Comparison of ENCODE assay signal across 25 mouse cellular contexts in the genomic region with DNA sequence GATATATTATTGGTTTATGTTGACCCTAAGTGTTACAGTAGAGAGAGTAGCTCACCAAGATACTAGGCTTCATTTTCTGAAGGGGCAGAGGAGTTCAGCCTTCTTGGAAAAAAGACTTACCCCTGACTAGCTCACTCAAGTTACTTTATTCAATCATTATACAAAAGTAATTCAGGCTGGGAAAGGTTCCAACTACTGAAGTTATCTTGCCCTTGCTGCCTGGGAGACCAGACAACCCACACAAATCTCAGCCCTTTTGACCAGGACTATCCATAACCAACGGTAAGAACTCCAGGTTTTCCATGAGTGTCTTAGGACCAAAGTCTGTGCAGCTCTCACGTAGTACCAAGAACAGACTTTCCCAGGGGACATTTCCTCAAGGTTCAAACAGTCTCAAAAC.
DNase-seq lines count a peak whose midpoint lies in the region; ATAC-seq and TF ChIP-seq lines count a peak whose summit lies in the region.
"Had no signal": no experiment of that assay in that cellular context is flagged by ENCODE, and none has a peak within 500 bp of the region (broad histone marks: within the 10 kb centered on the region; RNA-seq: fewer than 3 reads in every experiment).

No protein-coding gene starts in this region.

- no peak overlapping the region for H3K9ac ChIP-seq in embryonic facial prominence, embryonic 14.5 days (ENCODE audit: low read depth, low read length)
- H3K9ac ChIP-seq in kidney, embryonic 15.5 days: no peak overlapping the region
- no peak overlapping the region for H3K9ac ChIP-seq in kidney, postnatal 0 days (ENCODE audit: low read depth, low read length)
- H3K9ac ChIP-seq in kidney, embryonic 16.5 days (replicated peaks; ENCODE audit: low read length): no peak overlapping the region
- no peak overlapping the region for H3K9ac ChIP-seq in lung, embryonic 14.5 days
- H3K9ac ChIP-seq: embryonic facial prominence, embryonic 15.5 days; forebrain, postnatal 0 days; hindbrain, embryonic 13.5 days had no signal

- H3K9me3 ChIP-seq in embryonic facial prominence, embryonic 14.5 days (ENCODE audit: control insufficient read depth, low read length): no peaks in the 10 kb centered on the region
- 0 out of 2 replicates have a peak, but pooled peaks cover 3% of the 10 kb centered on the region for H3K9me3 ChIP-seq in embryonic facial prominence, embryonic 10.5 days
- no peaks in the 10 kb centered on the region for H3K9me3 ChIP-seq in kidney, embryonic 15.5 days (replicated peaks)
- H3K9me3 ChIP-seq in kidney, postnatal 0 days (replicated peaks; ENCODE audit: low read length): no peaks in the 10 kb centered on the region
- no peaks in the 10 kb centered on the region for H3K9me3 ChIP-seq in kidney, embryonic 16.5 days (ENCODE audit: low read length)
- H3K9me3 ChIP-seq in lung, embryonic 14.5 days (ENCODE audit: low read depth, low read length): no peaks in the 10 kb centered on the region
- H3K9me3 ChIP-seq: embryonic facial prominence, embryonic 15.5 days had no signal

- no peak for TF ChIP-seq CTCF in kidney, adult 2 months (conservative IDR thresholded peaks at IDR 0.05; ENCODE audit: insufficient read depth, insufficient read length, low read depth, low read length)
- no peak for TF ChIP-seq CTCF in kidney, postnatal 0 days (IDR thresholded peaks at IDR 0.05; ENCODE audit: low read depth)
- TF ChIP-seq CTCF in lung, embryonic 14.5 days (IDR thresholded peaks at IDR 0.05; ENCODE audit: low read depth): no peak

- peak; percentile 31 for DNase-seq in embryonic facial prominence, embryonic 14.5 days (ENCODE audit: low spot score)
- no peak for DNase-seq in embryonic facial prominence, embryonic 10.5 days (ENCODE audit: low spot score)
- DNase-seq in kidney, adult 2 months: peak; percentile 67
- DNase-seq in kidney, postnatal 0 days (ENCODE audit: low spot score): peak; percentile 47
- peak; percentile 16 for DNase-seq in lung, embryonic 14.5 days
- no peak for DNase-seq in lung, postnatal 25 days (ENCODE audit: low spot score)
- DNase-seq: adrenal gland, adult 2 months; adrenal gland, postnatal 14 days; cerebellum, adult 11-12 months; cerebellum, adult 8-10 months; cerebellum, postnatal 10 days; cerebellum, postnatal 36 days; embryo, embryonic 11 days; forebrain, postnatal 0 days; gastrocnemius, adult 2 months; gastrocnemius, postnatal 14 days; heart, adult 11 months had no signal

- H3K36me3 ChIP-seq in embryonic facial prominence, embryonic 14.5 days (ENCODE audit: control insufficient read depth, insufficient read depth, low read length): no peaks in the 10 kb centered on the region
- no peaks in the 10 kb centered on the region for H3K36me3 ChIP-seq in embryonic facial prominence, embryonic 10.5 days (replicated peaks)
- H3K36me3 ChIP-seq in kidney, adult 2 months (ENCODE audit: control insufficient read depth, insufficient read depth, low read length): no peaks in the 10 kb centered on the region
- H3K36me3 ChIP-seq in kidney, embryonic 15.5 days: no peaks in the 10 kb centered on the region
- no peaks in the 10 kb centered on the region for H3K36me3 ChIP-seq in kidney, postnatal 0 days (ENCODE audit: insufficient read depth, low read length)
- no peaks in the 10 kb centered on the region for H3K36me3 ChIP-seq in kidney, embryonic 16.5 days (ENCODE audit: insufficient read depth, low read length)
- H3K36me3 ChIP-seq in lung, embryonic 14.5 days (ENCODE audit: insufficient read depth): no peaks in the 10 kb centered on the region
- H3K36me3 ChIP-seq: embryonic facial prominence, embryonic 15.5 days; hindbrain, embryonic 13.5 days had no signal

- H3K27me3 ChIP-seq in embryonic facial prominence, embryonic 14.5 days (replicated peaks; ENCODE audit: control insufficient read depth, insufficient read depth, low read length): no peaks in the 10 kb centered on the region
- no peaks in the 10 kb centered on the region for H3K27me3 ChIP-seq in embryonic facial prominence, embryonic 10.5 days (replicated peaks; ENCODE audit: low read depth, poor library complexity, severe bottlenecking)
- no peaks in the 10 kb centered on the region for H3K27me3 ChIP-seq in kidney, adult 2 months (replicated peaks; ENCODE audit: control insufficient read depth, insufficient read depth, low read length)
- H3K27me3 ChIP-seq in kidney, embryonic 15.5 days: no peaks in the 10 kb centered on the region
- no peaks in the 10 kb centered on the region for H3K27me3 ChIP-seq in kidney, postnatal 0 days (ENCODE audit: insufficient read depth, low read length)
- no peaks in the 10 kb centered on the region for H3K27me3 ChIP-seq in kidney, embryonic 16.5 days (ENCODE audit: insufficient read depth, low read length)
- no peaks in the 10 kb centered on the region for H3K27me3 ChIP-seq in lung, embryonic 14.5 days (ENCODE audit: insufficient read depth, low read length)
- H3K27me3 ChIP-seq: embryonic facial prominence, embryonic 15.5 days; hindbrain, embryonic 13.5 days; Patski had no signal

- ATAC-seq in embryonic facial prominence, embryonic 14.5 days (ENCODE audit: low read depth): no peak
- no peak for ATAC-seq in kidney, embryonic 15.5 days (replicated peaks; ENCODE audit: low FRiP score)
- no peak for ATAC-seq in kidney, postnatal 0 days (replicated peaks; ENCODE audit: low FRiP score, low read depth)
- no peak for ATAC-seq in kidney, embryonic 16.5 days (ENCODE audit: low FRiP score, low TSS enrichment)
- no peak for ATAC-seq in lung, embryonic 14.5 days (ENCODE audit: insufficient read depth)
- ATAC-seq: forebrain, embryonic 14.5 days; forebrain, postnatal 0 days; hindbrain, postnatal 0 days; Patski had no signal

- no peak for TF ChIP-seq POLR2A in kidney, adult 2 months (IDR thresholded peaks at IDR 0.05; ENCODE audit: low read depth, low read length)

- H3K27ac ChIP-seq in embryonic facial prominence, embryonic 14.5 days (replicated peaks; ENCODE audit: low read depth, low read length): no peak overlapping the region
- H3K27ac ChIP-seq in embryonic facial prominence, embryonic 10.5 days (replicated peaks): no peak overlapping the region
- H3K27ac ChIP-seq in kidney, adult 2 months (ENCODE audit: insufficient read depth, low read depth, low read length): no peak overlapping the region
- no peak overlapping the region for H3K27ac ChIP-seq in kidney, embryonic 15.5 days
- H3K27ac ChIP-seq in kidney, postnatal 0 days: no peak overlapping the region
- H3K27ac ChIP-seq in kidney, embryonic 16.5 days (ENCODE audit: low read length): no peak overlapping the region
- no peak overlapping the region for H3K27ac ChIP-seq in lung, embryonic 14.5 days (ENCODE audit: low read depth)
- H3K27ac ChIP-seq: embryonic facial prominence, embryonic 15.5 days; gastrocnemius, adult 2 months; hindbrain, embryonic 13.5 days; hindbrain, postnatal 0 days had no signal

- H3K4me3 ChIP-seq in embryonic facial prominence, embryonic 14.5 days (ENCODE audit: low read depth, low read length): no peak overlapping the region
- no peak overlapping the region for H3K4me3 ChIP-seq in embryonic facial prominence, embryonic 10.5 days
- no peak overlapping the region for H3K4me3 ChIP-seq in kidney, adult 2 months (ENCODE audit: insufficient read depth, low read depth, low read length)
- no peak overlapping the region for H3K4me3 ChIP-seq in kidney, embryonic 15.5 days (replicated peaks)
- no peak overlapping the region for H3K4me3 ChIP-seq in kidney, postnatal 0 days (replicated peaks; ENCODE audit: low read depth, low read length)
- H3K4me3 ChIP-seq in kidney, embryonic 16.5 days (ENCODE audit: low read length): no peak overlapping the region
- no peak overlapping the region for H3K4me3 ChIP-seq in lung, embryonic 14.5 days (ENCODE audit: low read depth, low read length)
- H3K4me3 ChIP-seq: embryonic facial prominence, embryonic 15.5 days; gastrocnemius, adult 2 months; hindbrain, embryonic 13.5 days had no signal

- H3K4me2 ChIP-seq in embryonic facial prominence, embryonic 14.5 days (ENCODE audit: low read depth, low read length): no peak overlapping the region
- no peak overlapping the region for H3K4me2 ChIP-seq in kidney, embryonic 15.5 days
- H3K4me2 ChIP-seq in kidney, postnatal 0 days (ENCODE audit: low read length): no peak overlapping the region
- no peak overlapping the region for H3K4me2 ChIP-seq in kidney, embryonic 16.5 days (replicated peaks; ENCODE audit: low read depth, low read length)
- H3K4me2 ChIP-seq in lung, embryonic 14.5 days: no peak overlapping the region
- H3K4me2 ChIP-seq: embryonic facial prominence, embryonic 15.5 days; heart, embryonic 11.5 days; hindbrain, embryonic 13.5 days had no signal

- 65% methylated on average over 2 of the region's 2 CpGs for WGBS in embryonic facial prominence, embryonic 14.5 days
- WGBS in embryonic facial prominence, embryonic 10.5 days: 80% methylated on average over 2 of the region's 2 CpGs
- WGBS in kidney, adult 2 months: 47% methylated on average over 2 of the region's 2 CpGs
- 56% methylated on average over 2 of the region's 2 CpGs for WGBS in kidney, embryonic 15.5 days
- WGBS in kidney, postnatal 0 days: 60% methylated on average over 2 of the region's 2 CpGs
- WGBS in kidney, embryonic 16.5 days: 69% methylated on average over 2 of the region's 2 CpGs
- WGBS in lung, embryonic 14.5 days: 59% methylated on average over 2 of the region's 2 CpGs

- no peaks in the 10 kb centered on the region for H3K4me1 ChIP-seq in embryonic facial prominence, embryonic 14.5 days (ENCODE audit: control insufficient read depth, insufficient read depth, low read length)
- no peaks in the 10 kb centered on the region for H3K4me1 ChIP-seq in embryonic facial prominence, embryonic 10.5 days
- H3K4me1 ChIP-seq in kidney, adult 2 months (ENCODE audit: control insufficient read depth, insufficient read depth, low read length): no peaks in the 10 kb centered on the region
- H3K4me1 ChIP-seq in kidney, embryonic 15.5 days: no peaks in the 10 kb centered on the region
- no peaks in the 10 kb centered on the region for H3K4me1 ChIP-seq in kidney, postnatal 0 days (replicated peaks; ENCODE audit: insufficient read depth, low read length)
- no peaks in the 10 kb centered on the region for H3K4me1 ChIP-seq in kidney, embryonic 16.5 days (ENCODE audit: insufficient read depth, low read length)
- H3K4me1 ChIP-seq in lung, embryonic 14.5 days (ENCODE audit: insufficient read depth): no peaks in the 10 kb centered on the region
- H3K4me1 ChIP-seq: embryonic facial prominence, embryonic 15.5 days; hindbrain, embryonic 13.5 days had no signal

Comparison
In these comparisons a context has a peak if more than half of its experiments do, and no peak if none do; other contexts are left out.
1. DNase-seq: peak in embryonic facial prominence, embryonic 14.5 days (single experiment), kidney, adult 2 months (single experiment), kidney, postnatal 0 days (single experiment) and lung, embryonic 14.5 days (single experiment); none in embryonic facial prominence, embryonic 10.5 days (single experiment) and lung, postnatal 25 days (single experiment).